Mouse (Mus musculus) adrenal gland, adult 2 months (tissue): ENCODE data around the gene Olfr876. TPM values are rescaled to one million over a fixed set of nuclear protein-coding genes. Genes with fewer than 3 reads are reported as not detected.
"Not testable (repeated sequence)": the region's sequence is repeated elsewhere in the genome, so short reads cannot be mapped to it uniquely, and the experiment has no call there.

Source experiments
- DNase-seq: peaks from one replicate; pipeline ENCODE4 v3.0.0; 2021
- long read RNA-seq: library from polyadenylated mRNA; stranded (forward); transcript quantifications from one replicate; pipeline ENCODE4 v2.0.0, GENCODE M21; 2021
- polyA plus RNA-seq: library from polyadenylated mRNA; depleted of rRNA; stranded (reverse); fragments of >200 nt; gene quantifications from 2 replicates; pipeline ENCODE4 v1.2.3, GENCODE M21; 2012; rRNA removed
- total RNA-seq, 2 experiments: library from RNA; stranded (reverse); gene quantifications; 2 replicates each; pipeline ENCODE4 v1.2.3; 2021

Olfr876 gene
- total RNA-seq, result not detected
- polyA plus RNA-seq, result not detected in 2 replicates
- long read RNA-seq, result 0 reads

GRCm38 (mm10) chr9:37802731-37803130, at the start of gene Olfr876:
TSS of gene Olfr876 (plus strand) at chr9:37803031.
- DNase-seq, result no peak

GRCm38 (mm10) chr9:37761728-37762127, 41.1 kb upstream of the Olfr876 start:
- no peak for DNase-seq

GRCm38 (mm10) chr9:37762541-37762940, 40.3 kb upstream of the Olfr876 start:
- peak; percentile 41 for DNase-seq

GRCm38 (mm10) chr9:37770661-37771060, 32.2 kb upstream of the Olfr876 start:
- no peak for DNase-seq

GRCm38 (mm10) chr9:37771759-37772158, 31.1 kb upstream of the Olfr876 start, which contains the start of gene Olfr875:
TSS of gene Olfr875 (plus strand) at chr9:37771857.
- no peak for DNase-seq

GRCm38 (mm10) chr9:37782766-37783260, 20.0 kb upstream of the Olfr876 start:
- peak; percentile 15 for DNase-seq

GRCm38 (mm10) chr9:37783394-37784387, 19.1 kb upstream of the Olfr876 start:
- DNase-seq, result not testable (repeated sequence)

GRCm38 (mm10) chr9:37786411-37786810, 16.4 kb upstream of the Olfr876 start:
- peak; percentile 13 for DNase-seq

GRCm38 (mm10) chr9:37802055-37802454, 776 bp upstream of the Olfr876 start:
- no peak for DNase-seq

GRCm38 (mm10) chr9:37807235-37807634, 4.4 kb downstream of the Olfr876 start:
- no peak for DNase-seq

GRCm38 (mm10) chr9:37808456-37808855, 5.6 kb downstream of the Olfr876 start:
- DNase-seq, result peak; percentile 60

- DNase-seq, result peak; percentile 72
These were observed 6.1 kb downstream of the Olfr876 start for GRCm38 (mm10) chr9:37808976-37809375.

GRCm38 (mm10) chr9:37814696-37815095, 11.9 kb downstream of the Olfr876 start:
- no peak for DNase-seq

GRCm38 (mm10) chr9:37829881-37830280, 27.1 kb downstream of the Olfr876 start:
- DNase-seq, result no peak

GRCm38 (mm10) chr9:37833341-37833740, 30.5 kb downstream of the Olfr876 start:
- DNase-seq, result peak; percentile 18

GRCm38 (mm10) chr9:37849267-37849666, 46.4 kb downstream of the Olfr876 start:
- no peak for DNase-seq

- no peak for DNase-seq
These were observed 51.1 kb downstream of the Olfr876 start, which contains the start of gene Olfr877 for GRCm38 (mm10) chr9:37853969-37854368. TSS of gene Olfr877 (plus strand) at chr9:37854269.

Other genes starting within 250 kb of the Olfr876 start
- gene Siae, start 247.3 kb upstream of the Olfr876 start, total RNA-seq, result 10 to 100 TPM; 16.5 to 17.7 TPM
- 4.5 and 4.9 TPM in 2 replicates for gene Siae, start 247.3 kb upstream of the Olfr876 start, polyA plus RNA-seq
- gene Spa17, start 189.3 kb upstream of the Olfr876 start, total RNA-seq, result 1 to 10 TPM; 3.2 to 4.0 TPM
- 0.51 and 1.3 TPM in 2 replicates for gene Spa17, start 189.3 kb upstream of the Olfr876 start, polyA plus RNA-seq
- gene Tbrg1, start 145.7 kb upstream of the Olfr876 start, total RNA-seq, result 10 to 100 TPM; 74.5 to 81.1 TPM
- 23.7 and 28.7 TPM in 2 replicates for gene Tbrg1, start 145.7 kb upstream of the Olfr876 start, polyA plus RNA-seq
- under 1 TPM in 1 of 2 experiments, not detected in 1; 0.20 TPM for gene Panx3, start 133.8 kb upstream of the Olfr876 start, total RNA-seq
- 0.10 and 0.46 TPM in 2 replicates for gene Panx3, start 133.8 kb upstream of the Olfr876 start, polyA plus RNA-seq
- not detected for gene Olfr160, start 86.8 kb upstream of the Olfr876 start, total RNA-seq
- gene Olfr160, start 86.8 kb upstream of the Olfr876 start, polyA plus RNA-seq, result not detected in 2 replicates
- gene Olfr874, start 57.9 kb upstream of the Olfr876 start, total RNA-seq, result not detected
- gene Olfr874, start 57.9 kb upstream of the Olfr876 start, polyA plus RNA-seq, result not detected in 2 replicates
- not detected for gene Olfr875, start 31.2 kb upstream of the Olfr876 start, total RNA-seq
- gene Olfr875, start 31.2 kb upstream of the Olfr876 start, polyA plus RNA-seq, result not detected in 2 replicates
- 1 to 10 TPM in 1 of 2 experiments, not detected in 1; 1.0 TPM for gene Olfr877, start 51.2 kb downstream of the Olfr876 start, total RNA-seq
- gene Olfr877, start 51.2 kb downstream of the Olfr876 start, polyA plus RNA-seq, result 0.27 and 0.99 TPM in 2 replicates
- not detected for gene Olfr145, start 93.7 kb downstream of the Olfr876 start, total RNA-seq
- not detected in 2 replicates for gene Olfr145, start 93.7 kb downstream of the Olfr876 start, polyA plus RNA-seq
- not detected for gene Olfr878, start 114.8 kb downstream of the Olfr876 start, total RNA-seq
- not detected in 2 replicates for gene Olfr878, start 114.8 kb downstream of the Olfr876 start, polyA plus RNA-seq
- not detected for gene Olfr881, start 188.8 kb downstream of the Olfr876 start, total RNA-seq
- gene Olfr881, start 188.8 kb downstream of the Olfr876 start, polyA plus RNA-seq, result not detected in 2 replicates
- not detected for gene Olfr883, start 222.8 kb downstream of the Olfr876 start, total RNA-seq
- gene Olfr883, start 222.8 kb downstream of the Olfr876 start, polyA plus RNA-seq, result not detected in 2 replicates
- not detected for gene Olfr884, start 243.5 kb downstream of the Olfr876 start, total RNA-seq
- gene Olfr884, start 243.5 kb downstream of the Olfr876 start, polyA plus RNA-seq, result not detected in 2 replicates